Mouse (Mus musculus): ENCODE measurements around the gene Orc2.
A peak's percentile ranks its signal among the peaks of the same experiment; 100 is the strongest.

The Orc2 gene

DNA sequence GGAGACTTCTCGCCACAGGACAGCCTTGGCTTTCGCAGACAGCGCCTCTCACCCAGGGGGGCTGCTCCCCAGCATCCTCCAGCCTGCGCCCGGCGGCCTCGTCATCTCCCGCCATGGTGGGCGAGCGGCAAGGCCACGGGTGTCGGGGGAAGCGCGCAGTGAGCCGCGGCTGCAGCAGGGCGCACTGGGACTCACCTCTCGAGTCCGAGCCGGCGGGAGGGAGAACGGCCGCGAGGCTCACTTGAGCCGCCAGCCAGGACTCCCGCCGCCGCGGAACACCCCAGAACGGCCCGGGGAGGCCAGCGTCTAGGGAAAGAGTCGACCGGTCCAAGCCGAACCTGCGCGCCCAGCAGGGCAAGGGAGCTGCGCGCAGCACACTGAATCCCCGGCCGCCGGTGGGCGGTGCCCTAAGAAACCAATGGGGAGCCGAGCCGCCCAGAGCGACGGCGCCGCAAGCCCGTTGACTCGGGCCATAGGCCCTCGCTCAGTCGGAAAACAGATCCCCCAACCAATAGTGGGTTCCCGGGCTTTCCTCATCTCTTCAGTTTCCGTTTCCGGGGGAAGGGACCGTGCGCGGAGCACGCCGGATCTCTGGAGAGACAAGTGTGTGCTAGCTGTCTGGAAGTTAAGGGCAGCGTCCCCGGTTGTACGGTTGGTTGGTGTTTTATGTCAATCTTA is at the start of gene Orc2:
Gene Orc2, minus strand, starts transcription at position 533 of the 678 bp plus-strand sequence.
- peak; percentile 85 for DNase-seq (ENCODE audit: low read depth, low spot score)

- no peak for DNase-seq (ENCODE audit: low read depth, low spot score)
Measured at GRCm38 (mm10) chr1:58541386-58541785, 36.5 kb upstream of the Orc2 start.

DNA sequence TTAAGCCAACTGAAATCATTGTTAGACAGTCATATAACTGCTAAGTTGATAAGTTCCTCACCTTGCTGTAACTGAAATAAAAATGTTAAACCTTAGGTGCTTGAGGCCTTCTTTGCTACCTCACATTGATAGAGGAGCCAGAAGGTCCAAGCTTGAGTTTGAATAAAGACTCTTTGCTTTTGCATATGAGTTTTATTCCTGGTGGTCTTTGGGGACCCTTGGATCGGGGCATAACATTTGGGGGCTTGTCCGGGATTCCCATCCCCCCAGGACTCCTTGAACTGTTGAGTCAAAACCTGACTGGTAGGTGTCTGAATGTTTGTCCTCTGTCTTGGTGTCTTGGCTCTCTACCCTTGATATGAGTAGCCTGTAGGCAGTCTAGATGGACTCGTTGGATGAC is 2.3 kb upstream of the Orc2 start:
- DNase-seq (ENCODE audit: low read depth, low spot score) = no peak

- no peak for DNase-seq (ENCODE audit: low read depth, low spot score)
Measured at GRCm38 (mm10) chr1:58503793-58504370, 1.0 kb downstream of the Orc2 start.

- DNase-seq (ENCODE audit: low read depth, low spot score) = peak; percentile 27
Measured at GRCm38 (mm10) chr1:58503134-58503533, 1.8 kb downstream of the Orc2 start.

GRCm38 (mm10) chr1:58498758-58499157 is 6.2 kb downstream of the Orc2 start:
- DNase-seq (ENCODE audit: low read depth, low spot score) = no peak

DNA sequence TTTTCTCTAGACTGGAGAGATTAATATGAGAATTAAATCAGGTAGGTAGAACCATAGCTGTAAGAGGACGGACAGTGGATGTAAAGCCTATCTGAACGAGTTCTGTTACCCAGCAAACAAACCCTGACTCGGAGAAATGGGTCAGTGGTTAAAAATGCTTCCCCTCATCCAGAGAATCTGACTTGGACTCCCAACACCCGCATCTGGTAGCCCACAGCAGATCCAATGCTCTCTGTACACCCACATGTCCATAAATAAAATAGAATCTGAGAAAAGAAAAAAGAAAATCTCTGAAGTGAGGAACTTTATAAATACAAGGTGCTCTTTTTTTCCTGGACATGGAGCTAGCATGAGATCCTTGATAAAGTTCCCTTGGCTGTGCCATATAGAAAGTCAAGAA is 7.2 kb downstream of the Orc2 start:
- no peak for DNase-seq (ENCODE audit: low read depth, low spot score)

DNA sequence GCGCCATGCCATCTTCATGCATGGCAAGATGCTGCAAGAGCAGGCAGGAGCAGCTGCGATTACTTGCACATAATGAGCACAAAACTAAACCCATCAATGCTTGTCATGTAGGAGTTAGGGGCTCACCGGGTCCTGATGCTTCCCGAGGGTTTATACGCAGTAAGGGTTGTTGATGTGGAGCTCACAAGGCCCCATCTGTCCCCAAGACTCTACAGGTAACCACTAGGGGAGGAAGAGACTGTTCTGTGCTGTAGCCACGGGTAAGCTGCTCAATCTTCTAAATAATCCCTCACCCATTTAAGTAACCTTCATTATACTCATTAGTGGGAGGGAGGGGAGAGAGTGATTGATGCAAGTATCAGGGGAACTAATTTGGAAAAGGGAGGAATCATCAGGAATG is 9.3 kb downstream of the Orc2 start:
- DNase-seq (ENCODE audit: low read depth, low spot score) = no peak

- no peak for DNase-seq (ENCODE audit: low read depth, low spot score)
Measured at GRCm38 (mm10) chr1:58482647-58483046, 22.3 kb downstream of the Orc2 start.

DNA sequence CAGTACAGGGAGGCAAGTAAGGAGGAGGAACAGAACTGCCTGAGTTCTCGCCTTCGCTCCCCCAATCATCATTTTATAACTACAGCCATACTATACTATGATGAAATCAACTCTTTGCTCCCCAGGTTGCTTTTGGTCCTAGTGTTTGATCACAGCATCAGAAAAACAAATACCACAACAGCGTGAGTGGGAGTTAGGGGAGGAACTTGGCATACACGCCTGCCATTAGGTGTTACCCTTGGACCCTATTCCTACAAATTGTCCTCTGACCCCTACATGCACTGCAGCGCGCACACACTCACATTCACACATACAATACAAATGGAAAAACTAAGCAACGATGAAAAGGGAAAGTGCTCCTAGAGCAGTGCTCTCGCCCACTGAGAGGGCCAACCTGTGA is 29.2 kb downstream of the Orc2 start:
- no peak for DNase-seq (ENCODE audit: low read depth, low spot score)

DNA sequence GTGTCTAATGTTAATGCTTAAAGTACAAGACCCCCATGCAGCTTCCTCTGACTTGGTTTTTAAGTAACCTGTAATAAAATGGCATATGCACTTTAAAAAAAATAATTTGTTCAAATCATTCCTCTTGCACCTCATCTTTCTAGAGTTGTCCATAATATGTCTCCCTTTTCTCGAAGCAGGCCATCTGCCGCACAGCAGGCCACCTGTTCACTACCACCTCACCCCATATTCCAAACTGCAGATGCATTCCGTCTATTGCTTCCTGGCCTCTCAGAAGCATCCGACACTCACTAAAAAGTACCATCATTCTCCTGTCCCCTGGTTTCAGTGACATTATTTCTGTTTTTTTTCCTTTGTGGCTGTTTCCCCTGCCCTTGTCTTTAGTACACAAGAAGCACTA is 39.3 kb downstream of the Orc2 start:
- DNase-seq (ENCODE audit: low read depth, low spot score) = no peak

DNA sequence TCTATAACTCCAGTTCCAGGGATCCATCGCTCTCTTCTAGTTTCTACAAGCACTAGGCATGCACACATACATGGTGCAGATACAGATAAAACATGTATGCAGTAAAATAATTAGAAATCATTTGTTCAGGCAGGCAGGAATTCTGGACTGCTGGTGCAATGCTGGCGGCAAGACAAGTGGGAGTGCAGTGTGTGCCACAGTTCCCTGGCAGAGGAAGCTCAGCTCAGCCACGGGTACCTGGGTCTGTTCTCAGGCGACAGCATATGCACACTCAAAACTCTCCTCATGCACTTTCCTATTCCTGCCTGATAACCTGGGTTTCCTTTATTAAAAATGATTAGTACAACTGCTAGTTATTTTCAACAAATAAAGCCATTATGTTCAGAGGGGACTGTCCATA is 39.9 kb downstream of the Orc2 start:
- no peak for DNase-seq (ENCODE audit: low read depth, low spot score)

DNA sequence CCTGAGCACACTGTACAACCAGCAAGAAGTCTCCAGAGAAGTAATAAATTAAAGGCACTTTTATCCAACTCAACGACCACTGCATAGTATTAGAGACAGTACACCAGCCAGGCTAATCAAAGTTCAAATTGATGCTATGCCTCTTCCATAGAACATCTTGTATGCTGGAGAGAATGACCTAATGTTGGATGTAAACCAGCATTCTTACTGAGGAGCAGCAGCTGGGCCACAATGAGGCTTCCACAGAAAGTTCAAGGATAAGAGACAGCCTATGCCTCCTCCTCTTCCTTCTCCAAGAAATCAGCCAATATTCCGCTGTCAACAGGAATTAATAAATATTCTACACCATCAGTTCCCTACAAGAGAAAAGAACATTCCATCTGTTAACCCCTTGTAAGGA is 41.0 kb downstream of the Orc2 start:
- DNase-seq (ENCODE audit: low read depth, low spot score) = no peak

- DNase-seq (ENCODE audit: low read depth, low spot score) = no peak
Measured at GRCm38 (mm10) chr1:58460566-58460965, 44.3 kb downstream of the Orc2 start.

GRCm38 (mm10) chr1:58458867-58459266 is 46.0 kb downstream of the Orc2 start:
- DNase-seq (ENCODE audit: low read depth, low spot score) = no peak

- DNase-seq (ENCODE audit: low read depth, low spot score) = no peak
Measured at GRCm38 (mm10) chr1:58458175-58458574, 46.7 kb downstream of the Orc2 start.

DNA sequence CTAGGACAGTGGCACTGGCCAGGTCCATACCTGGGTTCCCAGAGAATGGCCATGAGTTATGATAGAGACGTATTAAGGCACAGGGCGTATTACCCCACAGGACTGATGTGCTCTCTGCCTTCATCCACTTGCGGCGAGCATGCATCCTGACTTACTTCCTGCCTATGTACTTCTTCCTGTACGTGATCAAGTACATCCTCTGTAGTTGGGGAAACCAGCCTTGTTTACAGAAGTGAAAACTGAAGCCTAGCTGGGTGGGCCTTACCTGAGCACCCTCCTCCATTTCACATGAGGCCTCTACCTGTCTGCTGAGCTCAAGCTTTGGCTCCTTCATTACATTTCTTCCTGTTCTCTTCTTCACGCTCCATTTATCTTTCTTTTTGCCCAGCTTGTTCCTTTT is 50.6 kb downstream of the Orc2 start:
- no peak for DNase-seq (ENCODE audit: low read depth, low spot score)

DNA sequence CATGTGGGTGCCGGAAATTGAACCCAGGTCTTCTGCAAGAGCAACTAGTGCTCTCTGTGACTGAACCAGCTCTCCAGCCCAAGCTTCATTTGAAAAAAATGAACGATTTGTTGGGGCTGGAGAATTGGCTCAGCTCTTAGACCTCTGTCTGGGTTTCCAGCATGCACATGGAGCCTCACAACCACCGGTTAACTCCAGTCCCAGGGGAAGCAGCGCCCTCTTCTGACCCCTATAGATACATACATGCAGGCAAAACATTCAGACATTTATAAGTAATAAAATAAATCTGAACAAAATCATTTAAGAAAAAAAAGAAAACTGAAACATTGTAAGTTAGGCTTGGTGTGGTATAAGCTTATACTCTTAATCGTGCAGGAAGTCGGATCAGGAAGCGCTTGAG is 56.5 kb downstream of the Orc2 start:
- DNase-seq (ENCODE audit: low read depth, low spot score) = no peak

DNA sequence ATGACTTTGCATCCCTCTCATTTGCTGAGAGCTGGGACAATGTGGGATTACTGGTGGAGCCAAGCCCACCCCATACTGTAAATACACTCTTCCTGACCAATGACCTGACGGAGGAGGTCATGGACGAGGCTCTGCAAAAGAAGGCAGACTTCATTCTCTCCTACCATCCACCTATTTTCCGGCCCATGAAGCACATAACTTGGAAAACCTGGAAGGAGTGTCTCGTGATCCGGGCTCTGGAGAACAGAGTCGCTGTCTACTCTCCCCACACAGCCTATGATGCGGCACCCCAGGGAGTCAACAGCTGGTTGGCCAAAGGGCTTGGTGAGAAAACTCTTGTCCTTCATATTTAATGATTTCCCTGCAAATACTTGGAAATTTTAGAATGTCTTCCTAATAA is 57.1 kb downstream of the Orc2 start:
- no peak for DNase-seq (ENCODE audit: low read depth, low spot score)

GRCm38 (mm10) chr1:58445861-58446260 is 59.0 kb downstream of the Orc2 start:
- no peak for DNase-seq (ENCODE audit: low read depth, low spot score)

- peak; percentile 36 for DNase-seq (ENCODE audit: low read depth, low spot score)
Measured at GRCm38 (mm10) chr1:58445143-58445722, 59.7 kb downstream of the Orc2 start, which contains the start of the genes Nif3l1 and Ppil3. Nif3l1 (plus strand) TSS chr1:58445151. Ppil3 (minus strand) TSS chr1:58445486.

- no peak for DNase-seq (ENCODE audit: low read depth, low spot score)
Measured at GRCm38 (mm10) chr1:58444691-58445090, 60.2 kb downstream of the Orc2 start.

GRCm38 (mm10) chr1:58424551-58424950 is 80.4 kb downstream of the Orc2 start:
- DNase-seq (ENCODE audit: low read depth, low spot score) = no peak
